Mouse (Mus musculus): Measurements from ENCODE around the gene Gm28048.

Gm28048 gene

GRCm38 (mm10) chr11:22950131-22950530, 31.8 kb downstream of the Gm28048 start:
- DNase-seq (ENCODE audit: low read depth, low spot score), result peak; percentile 84

- peak; percentile 80 for DNase-seq (ENCODE audit: low read depth, low spot score)
Measured at GRCm38 (mm10) chr11:22949101-22949500, 32.8 kb downstream of the Gm28048 start.

GRCm38 (mm10) chr11:22938983-22939382, 42.9 kb downstream of the Gm28048 start:
- DNase-seq (ENCODE audit: low read depth, low spot score), result no peak

- no peak for DNase-seq (ENCODE audit: low read depth, low spot score)
Measured at GRCm38 (mm10) chr11:22937716-22938316, 44.1 kb downstream of the Gm28048 start.

- no peak for DNase-seq (ENCODE audit: low read depth, low spot score)
Measured at GRCm38 (mm10) chr11:22936446-22937125, 45.3 kb downstream of the Gm28048 start.

GRCm38 (mm10) chr11:22932167-22932566, 49.7 kb downstream of the Gm28048 start:
- no peak for DNase-seq (ENCODE audit: low read depth, low spot score)

- no peak for DNase-seq (ENCODE audit: low read depth, low spot score)
Measured at GRCm38 (mm10) chr11:22931320-22931905, 50.5 kb downstream of the Gm28048 start.

- DNase-seq (ENCODE audit: low read depth, low spot score), result no peak
Measured at GRCm38 (mm10) chr11:22930129-22930528, 51.8 kb downstream of the Gm28048 start.

- no peak for DNase-seq (ENCODE audit: low read depth, low spot score)
Measured at GRCm38 (mm10) chr11:22928586-22929169, 53.2 kb downstream of the Gm28048 start.

GRCm38 (mm10) chr11:22923606-22924005, 58.3 kb downstream of the Gm28048 start:
- no peak for DNase-seq (ENCODE audit: low read depth, low spot score)

- DNase-seq (ENCODE audit: low read depth, low spot score), result no peak
Measured at GRCm38 (mm10) chr11:22922546-22922945, 59.3 kb downstream of the Gm28048 start.

- no peak for DNase-seq (ENCODE audit: low read depth, low spot score)
Measured at GRCm38 (mm10) chr11:22919336-22919735, 62.6 kb downstream of the Gm28048 start.

GRCm38 (mm10) chr11:22917786-22918185, 64.1 kb downstream of the Gm28048 start:
- peak; percentile 61 for DNase-seq (ENCODE audit: low read depth, low spot score)

GRCm38 (mm10) chr11:22913744-22914143, 68.1 kb downstream of the Gm28048 start:
- DNase-seq (ENCODE audit: low read depth, low spot score), result no peak

- DNase-seq (ENCODE audit: low read depth, low spot score), result no peak
Measured at GRCm38 (mm10) chr11:22911831-22912230, 70.1 kb downstream of the Gm28048 start.

- no peak for DNase-seq (ENCODE audit: low read depth, low spot score)
Measured at GRCm38 (mm10) chr11:22906453-22906865, 75.4 kb downstream of the Gm28048 start.

- DNase-seq (ENCODE audit: low read depth, low spot score), result no peak
Measured at GRCm38 (mm10) chr11:22902923-22903322, 79.0 kb downstream of the Gm28048 start.

- peak; percentile 63 for DNase-seq (ENCODE audit: low read depth, low spot score)
Measured at GRCm38 (mm10) chr11:22900041-22900440, 81.8 kb downstream of the Gm28048 start.

- peak; percentile 37 for DNase-seq (ENCODE audit: low read depth, low spot score)
Measured at GRCm38 (mm10) chr11:22897642-22898041, 84.2 kb downstream of the Gm28048 start.

GRCm38 (mm10) chr11:22897127-22897526, 84.8 kb downstream of the Gm28048 start:
- DNase-seq (ENCODE audit: low read depth, low spot score), result no peak

- no peak for DNase-seq (ENCODE audit: low read depth, low spot score)
Measured at GRCm38 (mm10) chr11:22893075-22893474, 88.8 kb downstream of the Gm28048 start.

- no peak for DNase-seq (ENCODE audit: low read depth, low spot score)
Measured at GRCm38 (mm10) chr11:22892466-22892865, 89.4 kb downstream of the Gm28048 start.

- DNase-seq (ENCODE audit: low read depth, low spot score), result no peak
Measured at GRCm38 (mm10) chr11:22891876-22892275, 90.0 kb downstream of the Gm28048 start.
